Mouse (Mus musculus): Measurements from ENCODE around the gene Kif21a. TPM values are rescaled to one million over a fixed set of nuclear protein-coding genes. Genes with fewer than 3 reads are reported as not detected.
A peak's percentile ranks its signal among the peaks of the same experiment; 100 is the strongest.

Kif21a gene
- polyA plus RNA-seq, 2 experiments: 10.0 to 13.7 TPM

- H3K9ac ChIP-seq (ENCODE audit: low read depth, low read length, severe bottlenecking): no peak overlapping the region
- peaks cover 8% of the 10 kb centered on the region for H3K4me1 ChIP-seq (ENCODE audit: control insufficient read depth, insufficient read depth, low read length)
- H3K27ac ChIP-seq (replicated peaks; ENCODE audit: low read depth, low read length): no peak overlapping the region
- DNase-seq (ENCODE audit: low spot score): no peak
- H3K9me3 ChIP-seq (ENCODE audit: control insufficient read depth, low read length): no peaks in the 10 kb centered on the region
- no peaks in the 10 kb centered on the region for H3K36me3 ChIP-seq (ENCODE audit: control insufficient read depth, insufficient read depth, low read length)
- WGBS: 87% methylated on average over 13 of the region's 13 CpGs
- no peak overlapping the region for H3K4me2 ChIP-seq (replicated peaks; ENCODE audit: low read depth, low read length, severe bottlenecking)
- ATAC-seq (ENCODE audit: low FRiP score, low read depth): no peak
- TF ChIP-seq POLR2A (IDR thresholded peaks at IDR 0.05; ENCODE audit: borderline replicate concordance, extremely low read depth, insufficient read depth, insufficient read length): no peak
- no peak overlapping the region for H3K4me3 ChIP-seq (replicated peaks; ENCODE audit: low read length)
- no peaks in the 10 kb centered on the region for H3K27me3 ChIP-seq (ENCODE audit: control insufficient read depth, insufficient read depth, low read length)
Observed at GRCm38 (mm10) chr15:91007123-91007830, 42.5 kb downstream of the Kif21a start.

GRCm38 (mm10) chr15:91004726-91005125, 45.0 kb downstream of the Kif21a start:
- WGBS: 88% methylated on average over 7 of the region's 7 CpGs
- no peaks in the 10 kb centered on the region for H3K36me3 ChIP-seq (ENCODE audit: control insufficient read depth, insufficient read depth, low read length)

GRCm38 (mm10) chr15:91001037-91001616, 48.6 kb downstream of the Kif21a start:
- Histone ChIP-seq H3K9ac (ENCODE audit: low read depth, low read length, severe bottlenecking) (no peak overlapping the region), H3K27ac (replicated peaks; ENCODE audit: low read depth, low read length) (no peak overlapping the region), H3K27me3 (ENCODE audit: control insufficient read depth, insufficient read depth, low read length) (no peaks in the 10 kb centered on the region), H3K4me3 (replicated peaks; ENCODE audit: low read length) (no peak overlapping the region), H3K9me3 (ENCODE audit: control insufficient read depth, low read length) (no peaks in the 10 kb centered on the region), H3K4me2 (replicated peaks; ENCODE audit: low read depth, low read length, severe bottlenecking) (no peak overlapping the region), H3K4me1 (ENCODE audit: control insufficient read depth, insufficient read depth, low read length) (no peaks in the 10 kb centered on the region), H3K36me3 (ENCODE audit: control insufficient read depth, insufficient read depth, low read length) (no peaks in the 10 kb centered on the region)
- DNase-seq (ENCODE audit: low spot score): no peak
- no peak for TF ChIP-seq POLR2A (IDR thresholded peaks at IDR 0.05; ENCODE audit: borderline replicate concordance, extremely low read depth, insufficient read depth, insufficient read length)
- 85% methylated on average over 10 of the region's 10 CpGs for WGBS
- no peak for ATAC-seq (ENCODE audit: low FRiP score, low read depth)

More at GRCm38 (mm10) chr15:91004726-91005125, 45.0 kb downstream of the Kif21a start:
- no peak overlapping the region for H3K4me3 ChIP-seq (replicated peaks; ENCODE audit: low read length)
- TF ChIP-seq POLR2A (IDR thresholded peaks at IDR 0.05; ENCODE audit: borderline replicate concordance, extremely low read depth, insufficient read depth, insufficient read length): no peak
- no peaks in the 10 kb centered on the region for H3K4me1 ChIP-seq (ENCODE audit: control insufficient read depth, insufficient read depth, low read length)
- H3K4me2 ChIP-seq (replicated peaks; ENCODE audit: low read depth, low read length, severe bottlenecking): no peak overlapping the region
- no peak for DNase-seq (ENCODE audit: low spot score)
- no peak for ATAC-seq (ENCODE audit: low FRiP score, low read depth)
- H3K9me3 ChIP-seq (ENCODE audit: control insufficient read depth, low read length): no peaks in the 10 kb centered on the region
- H3K9ac ChIP-seq (ENCODE audit: low read depth, low read length, severe bottlenecking): no peak overlapping the region
- H3K27ac ChIP-seq (replicated peaks; ENCODE audit: low read depth, low read length): no peak overlapping the region
- H3K27me3 ChIP-seq (ENCODE audit: control insufficient read depth, insufficient read depth, low read length): no peaks in the 10 kb centered on the region

- no peak overlapping the region for H3K27ac ChIP-seq (replicated peaks; ENCODE audit: low read depth, low read length)
- H3K4me2 ChIP-seq (replicated peaks; ENCODE audit: low read depth, low read length, severe bottlenecking): no peak overlapping the region
- TF ChIP-seq POLR2A (IDR thresholded peaks at IDR 0.05; ENCODE audit: borderline replicate concordance, extremely low read depth, insufficient read depth, insufficient read length): no peak
- no peak for DNase-seq (ENCODE audit: low spot score)
- 88% methylated on average over 21 of the region's 21 CpGs for WGBS
- H3K36me3 ChIP-seq (ENCODE audit: control insufficient read depth, insufficient read depth, low read length): no peaks in the 10 kb centered on the region
- no peaks in the 10 kb centered on the region for H3K9me3 ChIP-seq (ENCODE audit: control insufficient read depth, low read length)
- ATAC-seq (ENCODE audit: low FRiP score, low read depth): no peak
- H3K27me3 ChIP-seq (ENCODE audit: control insufficient read depth, insufficient read depth, low read length): no peaks in the 10 kb centered on the region
- no peak overlapping the region for H3K4me3 ChIP-seq (replicated peaks; ENCODE audit: low read length)
- H3K4me1 ChIP-seq (ENCODE audit: control insufficient read depth, insufficient read depth, low read length): no peaks in the 10 kb centered on the region
- H3K9ac ChIP-seq (ENCODE audit: low read depth, low read length, severe bottlenecking): no peak overlapping the region
Observed at GRCm38 (mm10) chr15:91000280-91001036, 49.3 kb downstream of the Kif21a start.

GRCm38 (mm10) chr15:90992871-90993270, 56.9 kb downstream of the Kif21a start:
- Histone ChIP-seq H3K4me2 (replicated peaks; ENCODE audit: low read depth, low read length, severe bottlenecking) (no peak overlapping the region), H3K4me3 (replicated peaks; ENCODE audit: low read length) (no peak overlapping the region), H3K9ac (ENCODE audit: low read depth, low read length, severe bottlenecking) (no peak overlapping the region), H3K27ac (replicated peaks; ENCODE audit: low read depth, low read length) (no peak overlapping the region), H3K27me3 (ENCODE audit: control insufficient read depth, insufficient read depth, low read length) (no peaks in the 10 kb centered on the region), H3K4me1 (ENCODE audit: control insufficient read depth, insufficient read depth, low read length) (0 out of 2 replicates have a peak, but pooled peaks cover 9% of the 10 kb centered on the region), H3K9me3 (ENCODE audit: control insufficient read depth, low read length) (no peaks in the 10 kb centered on the region), H3K36me3 (ENCODE audit: control insufficient read depth, insufficient read depth, low read length) (no peaks in the 10 kb centered on the region)
- peak; percentile 49 for DNase-seq (ENCODE audit: low spot score)
- 33% methylated on average over 2 of the region's 2 CpGs for WGBS
- ATAC-seq (ENCODE audit: low FRiP score, low read depth): no peak
- no peak for TF ChIP-seq POLR2A (IDR thresholded peaks at IDR 0.05; ENCODE audit: borderline replicate concordance, extremely low read depth, insufficient read depth, insufficient read length)

Data from limb, embryonic 14.5 days (tissue).